Mouse (Mus musculus): ENCODE measurements around the gene Tmco1.
A peak's percentile ranks its signal among the peaks of the same experiment; 100 is the strongest.

The Tmco1 gene

DNA sequence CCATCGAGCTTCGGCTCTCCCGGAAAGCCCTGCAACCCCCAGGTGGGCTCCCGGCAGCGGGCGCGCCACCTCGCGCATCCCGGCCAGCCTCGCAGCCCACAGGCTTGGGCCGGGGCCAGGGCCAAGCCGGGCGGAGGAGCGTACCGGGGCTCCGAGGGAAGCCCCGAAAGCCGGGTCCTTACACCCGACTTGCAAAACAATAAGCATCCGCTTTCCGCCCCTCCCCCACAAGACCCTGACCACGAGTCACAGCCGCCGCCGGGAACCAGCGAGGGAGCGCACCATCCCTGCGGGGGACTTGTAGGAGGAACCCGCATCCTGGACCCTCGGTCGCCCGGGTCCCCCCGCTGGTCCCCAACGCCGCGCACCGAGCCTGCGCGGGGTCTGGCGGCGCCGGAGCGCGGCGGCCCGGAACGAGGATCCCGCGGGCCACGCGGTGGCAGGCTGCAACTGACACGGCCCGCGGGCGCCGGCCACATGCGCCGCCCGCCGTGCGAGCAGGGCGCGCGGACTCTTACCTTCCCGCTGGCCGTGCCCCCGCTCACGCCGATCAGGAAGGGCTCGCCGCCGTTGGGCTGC lies 23.8 kb upstream of the Tmco1 start:
- peak; percentile 71 to 75 for DNase-seq

DNA sequence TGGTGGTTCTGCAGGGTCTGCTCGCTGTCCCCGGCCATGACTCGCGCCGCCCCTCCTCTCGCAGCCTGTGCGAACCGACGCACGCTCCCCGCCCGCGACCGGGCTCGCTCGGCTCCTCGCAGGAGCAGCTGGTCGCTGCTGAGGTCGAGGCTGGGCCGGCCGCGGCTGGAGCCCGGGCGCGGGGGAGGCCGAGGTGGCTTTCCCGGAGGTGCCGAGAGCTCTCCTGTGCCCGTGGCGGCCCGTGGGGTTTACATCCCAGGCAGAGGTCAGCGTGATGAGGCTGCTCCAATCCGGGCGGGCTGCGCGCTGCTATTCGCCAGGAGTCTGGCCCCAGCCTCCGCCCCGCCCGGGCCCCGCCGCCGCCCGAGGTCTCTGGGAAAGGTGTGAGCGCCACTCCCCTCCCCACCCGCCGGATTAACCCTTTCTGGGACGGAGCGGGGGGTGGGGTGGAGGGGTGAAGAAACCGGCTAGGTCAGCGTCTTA lies 23.3 kb upstream of the Tmco1 start:
- DNase-seq, result peak; percentile 97

DNA sequence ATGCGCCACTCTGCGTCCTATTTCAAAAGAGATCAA lies 23.0 kb upstream of the Tmco1 start, which contains the start of gene Uck2:
TSS of gene Uck2 (minus strand) at position 1 of the 36 bp plus-strand sequence.
- DNase-seq, result no peak

DNA sequence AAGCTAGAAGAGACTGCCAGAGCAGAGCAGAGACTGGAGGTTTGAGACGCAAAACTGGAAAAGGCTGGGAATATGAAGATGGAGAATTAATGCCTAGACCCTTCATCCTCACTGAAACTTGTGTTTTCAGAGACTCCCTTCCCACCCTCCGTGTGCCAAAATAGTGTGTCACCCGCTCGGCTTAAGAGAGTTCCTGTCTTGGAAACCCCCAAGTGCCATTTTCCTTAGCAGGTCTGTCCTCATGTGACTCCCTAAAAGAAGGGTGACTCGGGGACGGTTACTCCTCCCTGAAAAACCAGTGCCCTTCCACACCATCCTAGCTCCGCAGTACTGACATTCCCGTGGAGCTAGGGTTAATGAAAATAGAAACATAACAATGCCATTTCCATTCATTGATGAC lies 22.8 kb upstream of the Tmco1 start:
- no peak for DNase-seq

DNA sequence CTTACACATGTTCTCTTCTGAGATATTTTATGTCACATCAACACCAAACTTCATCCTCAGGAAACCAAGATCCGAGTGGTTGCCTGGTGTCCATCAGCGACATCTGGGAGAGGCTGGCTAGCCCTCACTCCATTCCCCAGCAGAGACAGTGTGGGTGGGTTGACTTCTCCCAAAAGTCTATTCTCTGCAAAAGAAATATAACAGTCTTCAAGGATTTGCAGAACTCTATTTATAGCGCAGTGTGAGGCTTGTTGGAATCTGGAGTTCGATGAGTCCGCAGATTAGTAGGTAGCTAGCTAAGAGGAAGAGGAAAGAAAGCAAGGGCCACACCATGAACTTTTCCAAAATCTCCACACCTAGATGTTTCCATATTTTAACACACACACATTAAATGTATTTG lies 21.0 kb upstream of the Tmco1 start:
- no peak for DNase-seq

DNA sequence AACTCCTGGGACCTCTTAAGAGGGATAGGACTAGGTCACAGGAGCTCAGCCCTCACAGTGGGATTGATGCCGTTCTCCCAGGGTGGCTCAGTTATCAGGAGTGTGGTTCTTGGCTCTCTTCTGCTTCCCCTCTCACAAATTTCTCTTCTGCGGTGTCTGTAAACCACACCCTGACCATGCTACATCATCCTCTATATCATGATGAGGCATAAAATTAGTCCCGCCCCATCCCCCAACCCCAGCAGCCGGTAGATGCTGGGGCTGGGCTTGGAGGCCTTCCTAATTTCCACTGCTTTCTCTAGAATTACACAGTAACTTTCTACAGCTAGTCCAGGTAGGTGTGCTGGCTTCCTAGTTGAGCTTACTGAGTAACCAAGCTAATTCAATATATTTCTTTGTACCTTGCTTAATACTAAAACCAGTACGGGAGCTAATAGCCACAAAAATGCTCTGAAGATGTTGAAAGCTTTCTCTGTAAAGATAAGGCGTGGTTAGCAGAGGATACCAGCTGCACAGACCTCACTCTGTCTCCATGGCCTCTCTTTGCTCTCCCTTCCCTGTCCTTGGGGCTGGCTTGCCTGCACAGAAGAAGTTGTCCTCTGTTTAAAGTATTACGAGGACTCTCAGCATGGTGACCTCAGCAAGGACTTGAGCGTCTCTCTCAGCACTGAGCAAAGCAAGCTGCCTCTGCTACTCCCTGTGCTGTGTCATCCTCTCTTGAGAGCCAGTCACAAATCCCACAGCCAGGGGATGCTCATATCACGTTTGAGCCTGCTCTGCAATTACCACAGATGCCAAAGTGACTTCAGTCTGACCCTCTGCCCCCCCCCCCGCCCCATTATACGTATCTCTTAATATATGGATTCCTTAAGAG lies 19.3 kb upstream of the Tmco1 start:
- no peak for DNase-seq

DNA sequence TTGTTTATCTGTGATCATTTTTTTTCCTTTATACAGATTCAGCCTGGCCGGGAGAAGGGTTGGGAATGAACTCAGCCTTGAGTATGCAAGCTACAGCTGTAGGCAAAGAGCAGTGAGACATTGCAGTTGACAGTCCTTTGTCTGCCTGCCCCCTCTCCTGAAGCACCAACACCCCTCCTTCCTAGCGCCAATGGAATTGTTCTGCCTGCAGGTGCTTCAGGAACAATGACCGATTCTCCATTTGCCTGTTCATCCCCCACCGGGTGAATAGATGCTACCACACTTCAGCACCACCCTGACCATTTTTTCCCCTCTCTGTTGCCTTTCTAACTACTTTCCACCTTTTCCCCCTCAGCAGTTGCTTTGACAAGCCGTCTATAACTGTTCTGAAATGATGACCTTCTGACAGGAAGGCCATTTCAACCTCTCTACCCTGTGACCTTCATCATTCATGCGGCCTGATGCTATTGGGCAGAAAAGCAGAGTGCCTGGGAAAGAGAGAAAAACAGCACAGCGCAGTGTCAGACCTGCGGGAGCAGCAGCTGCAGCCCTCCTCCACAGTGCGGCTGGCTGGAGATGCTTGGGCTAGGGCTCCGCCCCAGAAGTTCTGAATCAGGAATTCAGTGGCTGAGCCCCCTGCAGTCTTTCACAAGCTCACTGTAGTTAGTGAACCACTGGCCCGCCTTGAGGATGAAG lies 18.5 kb upstream of the Tmco1 start:
- DNase-seq, result no peak

DNA sequence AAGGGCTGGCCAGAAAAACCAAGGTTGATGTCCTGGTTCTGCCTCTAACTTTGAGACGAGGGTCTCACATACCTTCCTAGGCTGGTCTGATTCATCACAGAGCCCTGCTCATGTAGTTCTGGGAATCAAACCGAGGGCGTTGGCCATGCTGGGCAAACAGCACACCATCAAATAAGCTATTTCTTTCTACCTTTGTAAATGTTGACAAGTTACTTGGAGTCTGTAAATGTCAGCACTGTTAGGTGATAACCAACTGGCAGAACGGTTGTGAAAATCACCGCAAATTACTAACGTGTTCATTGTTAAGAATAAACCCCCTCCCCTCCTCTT lies 17.9 kb upstream of the Tmco1 start:
- DNase-seq, result no peak

DNA sequence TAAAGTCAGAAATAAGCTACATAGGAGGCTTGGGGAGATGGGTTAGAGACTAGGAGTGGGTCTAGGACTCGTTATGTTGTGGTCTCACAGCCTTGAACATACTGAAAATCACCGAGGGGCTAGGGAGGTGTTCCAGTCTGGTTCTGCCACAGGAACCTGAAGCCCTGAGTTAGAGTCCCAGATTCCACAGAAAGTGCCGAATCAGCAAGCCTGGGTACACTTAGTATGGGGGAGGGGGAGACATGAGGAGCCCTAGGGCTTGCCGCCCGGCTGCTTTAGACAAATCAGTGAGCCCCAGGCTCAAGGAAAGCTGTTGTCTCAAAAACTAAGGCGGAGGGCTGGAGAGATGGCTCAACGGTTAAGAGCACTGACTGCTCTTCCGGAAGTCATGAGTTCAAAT lies 16.6 kb upstream of the Tmco1 start:
- DNase-seq, result no peak

DNA sequence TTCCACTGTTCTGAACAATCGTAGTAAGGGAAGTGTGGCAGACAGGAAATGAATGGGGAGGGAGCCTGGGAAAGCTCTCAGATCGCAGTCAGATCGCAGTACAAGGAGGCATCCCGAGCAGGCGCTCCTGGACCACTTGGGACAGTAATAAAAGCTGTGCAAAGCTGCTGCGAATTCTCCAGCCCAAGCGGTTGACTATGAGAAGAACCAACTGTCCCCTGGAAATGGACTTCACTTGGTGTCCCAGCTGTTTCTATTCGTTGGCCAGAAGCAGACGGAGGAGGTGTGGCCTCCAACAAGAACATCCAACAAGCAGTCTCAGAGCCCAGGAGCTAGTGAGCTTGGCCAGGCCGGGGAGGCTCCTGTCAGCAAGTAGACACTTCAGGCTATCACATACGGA lies 15.7 kb upstream of the Tmco1 start:
- no peak for DNase-seq

DNA sequence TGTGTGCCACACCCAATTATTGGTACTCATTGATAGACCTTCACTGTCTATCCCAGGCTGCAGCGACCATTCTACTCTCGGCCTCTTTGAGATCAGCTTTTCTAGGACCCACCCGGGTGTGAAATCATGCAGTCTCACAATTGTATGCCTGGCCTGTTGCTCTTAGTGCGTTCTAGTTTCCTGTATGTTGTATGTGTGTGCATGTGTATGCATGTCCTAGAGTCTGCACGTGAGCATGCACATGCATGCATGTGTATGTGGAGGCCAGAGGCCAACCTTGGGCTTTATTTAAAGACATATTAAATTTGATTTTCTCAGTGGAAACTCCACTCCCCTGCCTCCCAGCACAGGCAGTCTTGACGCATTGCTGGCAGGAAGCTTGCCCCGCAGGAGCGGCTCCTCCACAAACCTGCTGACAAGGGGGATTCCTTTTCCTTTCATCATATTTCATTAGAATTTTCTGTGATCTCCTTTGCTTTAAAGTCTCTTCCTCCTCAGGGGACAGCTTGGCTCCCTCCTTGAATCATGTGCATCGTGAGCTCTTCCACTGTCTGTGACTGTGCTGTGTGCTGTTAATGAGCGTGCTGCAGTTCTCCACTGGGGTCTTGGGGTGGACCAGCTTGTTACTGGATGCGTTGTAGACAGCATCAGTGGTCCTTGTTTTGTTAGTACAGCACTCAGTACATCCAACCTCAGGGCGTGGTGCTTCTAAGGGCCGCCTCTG lies 12.3 kb upstream of the Tmco1 start:
- DNase-seq, result no peak

DNA sequence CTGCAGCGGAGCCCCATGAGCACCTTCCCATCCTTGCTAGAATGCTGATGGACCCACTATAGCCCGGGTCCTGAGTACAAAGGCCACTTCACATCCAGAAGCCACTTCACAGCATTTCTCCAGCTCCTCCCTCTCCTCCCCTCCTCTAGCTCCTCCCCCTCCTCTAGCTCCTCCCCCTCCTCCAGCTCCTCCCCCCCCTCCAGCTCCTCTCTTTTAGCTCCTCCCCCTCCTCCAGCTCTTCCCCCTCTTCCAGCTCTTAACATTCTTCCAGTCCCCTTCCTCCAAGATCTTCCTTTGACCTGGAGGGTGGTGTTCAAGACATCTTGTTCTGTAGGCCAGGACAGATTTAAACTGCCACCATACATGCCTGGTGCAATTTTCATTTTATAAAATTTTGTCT lies 8.1 kb upstream of the Tmco1 start:
- no peak for DNase-seq

DNA sequence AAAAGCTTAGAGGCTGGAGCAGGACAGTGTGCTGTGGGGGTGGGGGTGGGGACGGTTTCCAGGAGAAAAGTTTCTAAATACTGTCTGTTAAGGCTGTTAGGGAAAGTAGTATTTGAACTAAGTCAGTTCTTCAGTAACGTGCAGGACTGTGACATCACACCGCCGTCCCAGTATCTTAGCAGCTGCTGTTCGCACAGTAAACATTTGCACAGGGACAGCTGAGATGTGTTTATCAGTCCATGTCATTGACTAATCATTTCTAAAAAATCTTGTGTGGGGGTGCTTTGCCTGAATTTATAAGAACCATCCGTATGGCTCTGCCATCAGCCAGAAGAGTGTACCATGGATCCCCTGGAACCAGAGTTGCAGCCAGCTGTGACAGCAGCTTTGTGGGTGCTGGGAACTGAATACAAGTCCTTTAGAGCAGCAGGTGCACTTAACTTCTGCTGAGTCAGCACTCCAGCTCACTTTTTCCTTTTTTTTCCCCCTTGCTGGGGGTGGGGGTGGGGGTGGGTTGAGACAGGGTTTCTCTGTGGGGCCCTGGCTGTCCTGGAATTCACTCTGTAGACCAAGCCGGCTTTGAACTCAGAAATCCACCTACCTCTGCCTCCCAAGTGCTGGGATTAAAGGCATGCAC lies 2.6 kb upstream of the Tmco1 start:
- DNase-seq, result no peak

DNA sequence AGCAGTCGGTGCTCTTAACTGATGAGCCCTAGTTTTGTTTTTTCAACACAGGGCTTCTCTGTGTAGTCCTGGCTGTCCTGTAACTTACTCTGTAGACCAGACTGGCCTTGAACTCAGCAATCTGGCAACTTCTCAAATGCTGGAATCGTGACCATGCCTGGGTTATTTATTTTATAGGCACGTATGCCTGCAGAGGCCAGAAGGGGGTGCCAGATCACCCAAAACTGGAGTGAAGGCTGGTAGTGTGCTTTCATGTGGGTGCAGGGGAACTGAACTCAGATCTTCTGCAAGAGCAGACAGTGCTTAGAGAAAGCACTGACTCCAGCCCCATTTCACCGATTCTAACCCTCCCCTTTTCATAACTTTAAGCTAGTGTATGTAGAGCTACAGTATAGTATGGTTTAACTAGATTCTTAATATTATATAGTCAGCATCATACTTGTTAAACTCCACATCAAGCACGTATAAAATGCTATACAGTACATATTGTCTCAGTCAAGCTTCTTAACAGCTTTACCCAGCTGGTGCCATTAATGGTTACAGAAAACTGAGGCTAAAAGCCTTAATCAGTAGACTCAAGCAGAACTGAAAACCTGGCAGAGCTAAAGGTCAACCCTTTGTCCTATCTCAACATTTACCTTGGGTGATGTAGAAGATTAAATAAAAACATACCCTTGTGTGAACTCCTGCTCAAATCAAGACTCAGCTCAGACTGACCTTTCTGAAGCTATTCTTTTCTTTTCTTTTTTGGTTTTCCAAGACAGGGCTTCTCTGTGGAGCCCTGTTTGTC lies 1.5 kb upstream of the Tmco1 start:
- peak; percentile 48 to 65 for DNase-seq

DNA sequence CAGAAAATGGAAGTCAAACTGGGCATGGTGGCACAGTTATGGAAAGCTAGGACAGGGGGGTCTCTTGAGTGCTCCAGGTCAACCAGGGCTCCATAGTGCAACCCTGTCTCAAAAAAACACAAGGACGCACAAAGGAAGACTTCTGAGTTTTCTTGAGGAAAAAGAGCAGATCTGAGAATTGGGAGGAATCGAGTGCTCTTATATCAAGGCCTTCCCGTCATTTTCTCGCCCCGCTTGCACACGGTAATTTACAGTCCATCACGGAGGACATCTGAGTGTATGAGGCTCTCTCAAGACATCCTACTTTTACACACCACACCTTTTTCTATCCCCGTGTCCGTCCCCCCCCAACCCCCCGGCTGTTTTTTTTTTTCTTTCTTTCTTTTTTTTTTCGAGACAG lies 504 bp upstream of the Tmco1 start:
- DNase-seq, result peak in 1 of 2 experiments; percentile 28

DNA sequence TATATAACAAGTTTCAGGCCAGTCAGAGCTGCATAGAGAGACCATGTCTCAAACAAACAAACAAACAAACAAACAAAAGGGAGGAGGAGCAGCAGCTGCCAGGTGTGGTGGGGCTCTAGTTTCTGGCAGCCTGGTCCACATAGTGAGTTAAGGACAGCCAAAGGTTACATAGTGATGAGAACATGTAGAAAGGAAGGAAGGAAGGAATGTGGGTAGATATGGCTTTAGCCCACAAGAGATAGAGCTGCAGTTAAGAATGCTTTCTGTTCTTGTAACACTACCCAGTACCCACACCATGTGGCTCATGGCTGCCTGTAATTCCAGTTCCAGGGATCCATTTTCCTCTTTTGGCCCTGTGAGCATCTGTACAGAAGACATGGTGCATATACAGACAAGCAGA lies 4.2 kb downstream of the Tmco1 start:
- no peak for DNase-seq

DNA sequence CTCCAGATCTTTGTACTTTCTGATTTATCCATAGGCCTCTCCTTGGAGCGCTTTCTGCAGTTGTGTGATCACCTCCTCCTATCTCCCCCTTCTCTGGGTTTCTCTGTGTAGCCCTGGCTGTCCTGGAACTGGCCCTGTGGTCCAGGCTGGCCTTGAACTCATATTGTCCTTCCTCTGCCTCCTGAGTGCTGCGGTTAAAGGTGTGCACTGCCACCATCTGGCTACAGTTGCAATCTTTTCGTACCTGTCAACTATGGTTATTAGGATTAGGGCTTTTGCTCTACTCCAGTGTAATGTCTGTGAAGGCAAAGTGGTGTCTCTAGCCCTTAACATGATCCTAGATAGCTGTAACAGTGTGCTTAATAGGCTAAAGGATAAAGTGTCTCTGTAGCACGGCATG lies 5.0 kb downstream of the Tmco1 start:
- DNase-seq, result no peak

DNA sequence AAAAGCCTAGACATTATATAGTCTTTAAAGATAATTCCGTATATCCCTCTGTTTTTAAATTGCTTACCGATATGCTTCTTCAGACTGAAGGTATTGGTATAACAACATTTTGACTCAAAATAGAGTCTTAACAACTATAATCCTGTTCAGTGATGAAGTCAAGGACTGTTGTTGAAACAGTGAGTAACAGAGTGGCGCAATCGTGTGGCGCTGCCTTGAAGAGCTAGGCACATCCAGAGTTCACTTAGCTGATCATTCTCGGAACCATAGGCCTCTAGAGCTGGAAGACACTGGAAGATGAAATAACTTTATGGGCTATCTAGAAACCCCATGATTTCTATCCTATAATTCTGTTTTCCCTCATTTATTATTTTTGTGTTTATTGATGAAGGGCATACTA lies 13.5 kb downstream of the Tmco1 start:
- DNase-seq, result no peak

DNA sequence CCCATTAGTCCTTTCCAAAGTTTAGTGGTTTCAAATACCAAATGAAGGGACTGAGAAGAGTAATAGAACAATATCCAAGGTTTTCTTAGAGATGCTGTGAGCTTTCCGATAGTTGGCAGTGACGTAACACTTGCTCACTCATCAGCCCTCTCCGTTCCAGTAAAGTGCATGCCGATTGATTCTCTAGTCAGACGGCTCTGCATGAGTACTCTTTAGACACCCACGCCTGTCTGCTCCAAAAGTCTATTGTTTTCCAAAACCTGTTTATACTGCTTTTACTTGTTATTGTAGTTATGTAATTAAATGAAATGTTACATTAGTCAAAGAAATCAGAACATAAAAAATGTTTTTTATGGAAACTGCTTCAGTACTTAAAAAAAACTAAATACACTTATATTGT lies 20.6 kb downstream of the Tmco1 start:
- no peak for DNase-seq

DNA sequence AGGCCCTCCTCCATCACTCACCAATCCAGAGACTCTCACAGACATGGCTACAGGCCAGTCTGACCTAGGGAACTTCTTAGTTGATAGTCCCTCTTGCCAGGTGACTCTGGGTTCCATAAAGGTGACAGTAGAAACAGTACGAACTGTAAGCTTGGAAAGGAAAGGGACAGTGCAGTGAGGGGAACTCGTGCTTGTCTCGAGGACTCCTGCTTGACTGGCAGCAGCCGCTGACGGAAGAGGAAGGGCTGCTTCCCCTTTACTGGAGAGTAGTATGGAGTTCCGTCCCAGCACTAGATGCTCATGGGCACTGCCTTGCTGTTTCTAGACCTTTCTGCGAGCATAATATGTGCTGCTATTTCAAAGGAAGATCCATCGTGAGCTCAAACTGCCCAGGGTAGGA lies 22.9 kb downstream of the Tmco1 start:
- no peak for DNase-seq

DNA sequence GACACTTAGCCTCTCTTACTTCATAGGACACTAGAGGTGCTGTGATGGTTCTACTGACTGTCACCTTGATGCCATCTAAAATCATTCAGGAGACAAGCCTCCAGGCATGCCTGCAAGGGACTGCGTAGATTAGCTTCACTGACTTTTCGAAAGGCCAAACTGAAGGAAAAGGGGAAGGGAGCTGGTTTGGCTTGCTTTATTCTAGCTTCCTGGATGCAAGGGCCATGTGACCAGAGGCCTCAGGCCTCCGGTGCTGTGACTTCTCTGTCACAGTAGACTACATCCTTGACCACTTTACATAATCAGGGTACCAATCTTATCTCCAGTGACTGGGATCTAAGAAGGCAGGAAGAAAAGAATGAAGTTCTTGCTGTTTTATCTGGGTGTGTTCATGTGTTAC lies 28.2 kb downstream of the Tmco1 start:
- no peak for DNase-seq

DNA sequence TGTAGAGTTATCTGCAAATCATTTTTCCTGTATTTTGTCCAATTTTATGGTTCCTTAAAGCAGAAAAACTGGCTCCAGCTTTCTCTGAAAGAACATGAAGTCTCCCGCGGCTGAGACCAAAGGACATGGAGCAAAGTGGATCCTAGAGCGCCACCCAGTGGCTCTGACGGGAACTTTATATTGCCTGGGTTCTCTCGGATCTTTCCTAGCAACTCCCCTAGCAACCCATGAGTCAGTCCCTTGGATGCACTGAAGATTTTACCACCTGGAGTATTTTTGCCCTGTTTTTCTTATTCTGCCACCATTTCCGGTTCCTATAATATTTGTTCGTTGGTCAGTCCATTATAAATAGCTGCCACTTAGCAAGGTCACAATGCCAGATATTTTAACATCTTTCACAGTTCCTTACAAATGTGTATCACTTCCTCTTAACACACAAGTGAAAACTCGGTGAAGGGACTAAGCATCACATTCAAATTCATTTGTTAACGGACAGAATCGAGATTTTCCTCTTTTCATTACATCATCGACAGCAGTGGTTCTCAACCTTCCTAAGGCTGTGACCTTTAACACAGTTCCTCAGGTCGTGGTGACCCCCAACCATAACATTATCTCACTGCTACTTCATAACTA lies 29.4 kb downstream of the Tmco1 start:
- DNase-seq, result peak; percentile 91 to 92
